Mouse (Mus musculus) thymus, postnatal 25 days (tissue): ENCODE results near the gene Ttc30a2.

Experiments
- DNase-seq: peaks from one replicate; pipeline ENCODE4 v3.0.0; 2022

The Ttc30a2 gene

DNA sequence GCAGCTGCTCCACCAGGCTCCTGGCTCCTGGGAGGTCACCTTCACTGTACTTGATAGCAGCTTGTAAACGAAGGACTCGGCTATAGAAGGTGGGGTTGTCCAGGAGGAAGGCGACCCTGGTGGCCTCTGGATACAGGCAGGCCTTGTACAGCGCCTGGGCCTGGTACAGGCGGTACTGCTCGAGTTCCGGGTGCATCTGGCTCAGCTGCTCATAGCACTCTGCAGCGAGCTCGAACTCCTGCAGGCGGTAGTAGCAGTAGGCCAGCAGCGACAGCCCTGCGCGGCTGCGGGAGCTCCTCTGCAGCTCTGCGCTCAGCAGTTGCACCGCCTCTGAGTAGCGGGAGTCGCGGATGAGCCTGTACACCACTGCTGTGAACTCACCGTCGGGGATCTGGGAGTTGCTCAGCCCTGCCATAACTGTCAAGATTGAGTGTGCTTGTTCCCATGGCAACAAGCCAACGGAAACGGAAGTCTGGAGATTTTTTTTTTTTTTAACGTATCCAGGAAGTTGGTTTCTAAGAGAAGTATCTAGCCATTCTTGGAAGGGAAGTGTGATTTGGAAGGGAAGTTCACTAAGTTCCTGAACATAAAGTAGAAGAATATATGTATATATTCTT, at the start of gene Ttc30a2:
Gene Ttc30a2 (minus strand): TSS at position 419 of the 617 bp plus-strand sequence.
- peak; percentile 11 for DNase-seq

GRCm38 (mm10) chr2:76016890-76017289, 38.9 kb upstream of the Ttc30a2 start:
- no peak for DNase-seq

- DNase-seq: no peak
Measured at GRCm38 (mm10) chr2:76016136-76016535, 38.2 kb upstream of the Ttc30a2 start.

DNA sequence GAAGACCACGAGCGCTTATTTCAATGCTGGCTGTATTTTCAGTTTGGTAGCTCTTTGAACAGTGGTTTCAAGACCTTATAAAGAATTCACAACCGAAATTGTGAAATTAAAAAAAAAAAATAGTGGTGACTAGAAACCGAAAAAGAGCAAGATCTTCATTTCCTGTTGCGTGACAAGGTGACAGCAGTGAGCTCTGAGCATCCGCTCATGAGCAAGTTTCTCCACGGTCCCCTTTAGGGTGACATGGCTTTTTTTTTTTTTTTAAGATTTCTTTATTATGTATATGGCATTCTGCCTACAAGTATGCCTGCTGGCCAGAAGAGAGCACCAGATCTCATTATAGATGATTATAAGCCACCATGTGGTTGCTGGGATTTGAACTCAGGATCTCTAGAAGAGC, 37.5 kb upstream of the Ttc30a2 start:
- no peak for DNase-seq

DNA sequence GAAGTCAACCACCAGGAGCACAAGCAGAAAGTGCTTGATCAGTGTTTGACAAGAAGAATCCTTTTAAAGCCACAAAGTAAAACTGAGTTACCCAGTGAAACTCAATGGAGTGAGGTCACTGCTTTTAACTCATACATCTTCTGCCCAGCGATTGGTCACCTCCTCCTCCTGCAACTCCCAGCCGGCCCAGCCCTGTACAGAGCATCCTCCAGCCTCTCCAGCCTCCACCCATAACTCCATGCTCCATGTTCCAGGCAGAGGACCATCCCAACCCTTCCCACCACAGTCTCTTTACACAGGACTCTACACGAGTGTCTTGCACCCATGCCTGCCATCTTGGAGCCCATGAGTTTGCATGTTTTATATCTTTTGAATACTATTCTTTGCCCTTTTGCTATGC, 36.7 kb upstream of the Ttc30a2 start:
- DNase-seq: no peak

DNA sequence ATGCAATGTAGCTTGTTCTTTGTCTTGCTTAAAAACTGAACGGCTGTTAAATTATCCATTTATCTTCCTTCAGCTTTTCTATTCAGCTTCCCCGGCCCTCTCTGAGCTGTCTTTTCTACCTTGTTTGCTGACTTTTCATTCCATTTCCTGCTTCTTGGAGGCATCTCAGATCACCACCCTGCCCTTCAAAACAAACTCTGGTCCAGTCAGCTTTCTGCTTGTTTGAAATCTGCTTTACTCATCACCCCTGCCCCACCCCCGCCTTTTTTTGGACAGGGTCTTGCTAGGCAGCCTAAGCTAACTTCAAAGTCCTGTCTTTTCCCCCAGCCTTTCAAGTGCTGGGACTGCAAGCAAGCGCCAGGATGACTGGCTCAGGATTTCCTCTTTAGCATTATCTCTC, 28.2 kb upstream of the Ttc30a2 start:
- DNase-seq: no peak

GRCm38 (mm10) chr2:76002899-76003298, 24.9 kb upstream of the Ttc30a2 start:
- no peak for DNase-seq

GRCm38 (mm10) chr2:76001392-76001791, 23.4 kb upstream of the Ttc30a2 start:
- peak; percentile 69 for DNase-seq

- no peak for DNase-seq
Measured at GRCm38 (mm10) chr2:75999636-76000035, 21.7 kb upstream of the Ttc30a2 start.

- no peak for DNase-seq
Measured at GRCm38 (mm10) chr2:75998692-75999091, 20.7 kb upstream of the Ttc30a2 start.

GRCm38 (mm10) chr2:75997726-75998125, 19.8 kb upstream of the Ttc30a2 start:
- no peak for DNase-seq

DNA sequence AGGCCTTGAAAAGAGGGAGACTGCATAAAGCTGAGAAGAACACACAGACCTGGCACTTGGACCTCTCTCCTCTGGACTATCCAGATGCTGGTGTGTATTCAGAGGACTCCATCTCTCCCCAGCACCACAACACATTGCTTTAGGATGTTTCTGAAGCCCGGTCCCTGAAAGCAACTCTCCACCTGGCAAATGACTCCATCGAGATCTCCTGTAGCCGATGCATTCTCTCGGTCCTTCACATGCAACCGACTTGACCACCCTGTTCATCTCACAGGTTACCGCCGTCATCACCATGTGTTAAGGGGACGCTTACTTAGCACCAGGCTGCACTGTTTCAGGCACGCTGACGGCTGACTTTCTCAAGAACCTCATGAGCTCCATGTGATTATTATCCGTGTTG, 16.9 kb upstream of the Ttc30a2 start:
- no peak for DNase-seq

DNA sequence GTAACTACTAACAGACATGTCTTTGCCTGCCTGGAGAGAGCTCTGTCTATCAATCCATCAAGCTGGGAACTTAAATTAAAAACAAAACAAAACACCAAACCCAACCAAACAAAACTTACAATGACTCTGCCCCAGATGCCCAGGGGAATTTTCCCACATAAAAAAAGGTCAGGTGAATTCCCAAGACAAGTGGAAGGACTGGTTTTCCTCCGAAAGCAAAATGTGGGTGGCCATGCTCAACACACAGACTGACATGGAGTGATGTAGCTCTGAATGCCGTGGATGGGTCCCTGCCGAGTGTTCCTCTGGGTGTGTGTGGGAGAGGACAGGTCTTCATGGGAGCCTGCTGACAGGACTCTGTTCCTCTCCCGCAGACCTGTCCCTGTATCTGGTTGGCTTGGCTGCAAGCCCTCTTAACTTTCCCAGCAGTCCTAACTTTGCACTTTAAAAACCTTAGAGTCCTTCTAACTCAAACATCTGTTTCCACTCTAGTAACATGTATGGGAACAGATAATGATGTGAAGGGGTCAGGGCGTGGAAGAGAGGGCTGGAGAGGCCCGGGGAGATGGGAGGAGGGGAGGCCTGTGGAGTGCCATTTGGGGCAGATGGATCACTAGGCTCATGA, 13.7 kb upstream of the Ttc30a2 start:
- DNase-seq: no peak

DNA sequence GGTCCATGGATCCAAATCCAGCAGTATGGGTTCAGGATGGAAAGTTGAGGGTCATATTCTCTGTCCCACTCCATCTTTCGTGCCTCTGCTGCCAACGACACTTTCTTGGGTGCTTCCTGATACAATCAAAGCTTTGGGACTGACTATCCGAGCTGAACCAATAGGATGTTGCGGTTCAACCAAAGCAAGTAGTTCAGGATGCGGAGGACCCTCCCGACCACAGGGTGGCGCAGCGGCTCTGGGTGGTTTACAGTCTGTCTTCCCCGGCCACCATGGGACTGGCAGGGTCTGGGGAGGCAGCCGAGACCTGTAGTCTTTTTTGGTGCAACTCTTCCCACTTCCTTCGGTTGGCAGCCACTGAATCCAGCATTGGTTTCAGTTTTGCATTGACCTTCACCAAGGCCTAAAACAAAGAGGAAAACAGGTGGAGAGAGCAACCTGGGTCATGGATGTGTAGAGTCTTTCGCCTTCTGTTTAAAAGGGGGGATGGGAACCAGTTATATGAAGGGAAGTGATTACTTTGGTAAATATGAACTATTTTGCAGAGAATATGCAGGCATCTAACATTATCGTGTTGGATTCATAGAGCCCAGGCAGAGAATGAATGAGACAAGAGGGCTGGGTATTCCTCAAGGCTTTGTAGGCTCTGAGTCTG, 13.0 kb upstream of the Ttc30a2 start:
- DNase-seq: peak; percentile 73

DNA sequence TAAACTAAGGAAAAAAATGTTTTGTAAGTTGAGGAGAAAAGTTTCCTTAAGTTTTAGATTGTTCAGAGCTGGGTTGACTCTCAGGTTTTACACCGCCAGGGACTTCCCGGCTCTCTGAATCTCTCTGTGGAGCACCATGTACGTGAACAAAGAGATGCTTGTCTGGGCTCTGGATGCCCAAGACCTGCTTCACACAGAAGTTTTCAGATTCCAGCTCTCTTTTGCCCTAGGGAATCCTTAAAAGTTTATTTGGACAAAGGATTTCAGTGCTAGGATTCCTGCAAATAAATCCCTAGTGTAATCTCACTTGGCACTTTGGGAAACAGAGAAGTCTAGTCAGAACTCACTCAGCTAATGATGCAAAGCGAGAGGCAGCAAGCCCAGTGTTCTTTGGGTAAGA, 11.7 kb upstream of the Ttc30a2 start:
- DNase-seq: no peak

DNA sequence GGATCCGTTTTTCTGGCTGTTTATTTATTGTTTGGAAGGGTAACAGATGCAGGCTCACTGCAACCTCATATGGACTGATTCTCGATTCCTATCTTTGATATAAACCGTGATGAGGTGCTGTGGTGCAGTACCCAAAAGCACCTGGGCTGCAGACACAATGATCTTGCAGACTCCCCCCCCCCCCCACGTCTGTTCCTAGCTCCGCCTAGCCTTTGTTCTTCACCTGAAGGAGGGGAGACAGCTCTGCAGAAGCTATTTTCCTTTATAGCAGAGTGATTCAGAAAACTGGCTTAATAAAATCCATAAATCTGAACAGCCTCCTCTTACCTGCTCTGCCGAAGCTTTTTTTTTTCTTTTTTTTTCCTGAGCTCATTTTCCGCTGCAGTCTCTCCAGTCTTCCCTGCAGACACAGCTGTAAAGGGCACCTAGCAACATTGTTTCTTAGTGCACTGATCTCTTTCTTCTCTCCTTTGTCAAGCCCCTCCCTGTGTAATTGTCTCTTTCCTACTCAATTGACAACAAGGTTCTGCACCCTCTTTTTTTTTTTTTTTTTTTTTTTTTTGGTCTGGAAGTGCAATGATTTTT, 10.9 kb upstream of the Ttc30a2 start:
- DNase-seq: no peak

DNA sequence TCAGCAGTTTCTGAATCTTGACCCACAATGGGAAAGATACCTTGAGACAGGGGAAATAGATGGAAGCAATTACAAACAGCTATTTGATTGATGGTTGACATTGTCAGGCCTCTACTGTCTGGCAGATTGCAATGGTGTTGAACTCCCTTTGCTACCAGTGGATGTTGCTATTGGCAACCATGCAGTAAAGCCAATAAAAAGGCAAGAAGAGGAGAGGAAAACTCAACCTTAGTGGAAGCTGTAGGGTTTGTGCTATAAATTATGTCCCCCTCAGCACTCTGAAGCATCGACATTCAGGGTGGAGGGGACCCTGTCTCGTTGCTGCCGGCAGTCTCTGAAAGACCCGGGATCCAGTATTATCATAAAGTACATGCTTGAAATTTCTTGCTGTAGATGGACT, 10.4 kb upstream of the Ttc30a2 start:
- no peak for DNase-seq

- no peak for DNase-seq
Measured at GRCm38 (mm10) chr2:75987739-75988138, 9.8 kb upstream of the Ttc30a2 start.

DNA sequence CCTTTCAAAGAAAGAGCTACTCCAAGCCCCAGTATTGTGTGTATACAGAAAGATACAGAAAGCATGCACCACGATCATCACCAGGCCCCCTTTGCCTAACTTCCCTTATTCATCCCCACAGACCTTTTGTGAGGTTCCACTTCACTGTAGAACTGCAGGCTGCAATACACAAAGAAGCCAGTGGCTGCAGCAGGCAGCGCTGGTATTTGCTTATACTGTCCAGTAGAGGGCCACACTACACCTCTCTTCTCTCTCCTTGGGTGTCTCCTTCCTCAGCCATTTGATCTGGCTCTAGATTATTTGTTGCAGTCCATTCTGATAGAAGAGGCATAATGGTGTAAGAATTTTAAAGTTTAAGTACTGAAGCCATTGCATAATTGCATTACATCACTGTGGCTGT, 7.2 kb upstream of the Ttc30a2 start:
- DNase-seq: peak; percentile 46

GRCm38 (mm10) chr2:75983847-75984246, 5.9 kb upstream of the Ttc30a2 start:
- no peak for DNase-seq

DNA sequence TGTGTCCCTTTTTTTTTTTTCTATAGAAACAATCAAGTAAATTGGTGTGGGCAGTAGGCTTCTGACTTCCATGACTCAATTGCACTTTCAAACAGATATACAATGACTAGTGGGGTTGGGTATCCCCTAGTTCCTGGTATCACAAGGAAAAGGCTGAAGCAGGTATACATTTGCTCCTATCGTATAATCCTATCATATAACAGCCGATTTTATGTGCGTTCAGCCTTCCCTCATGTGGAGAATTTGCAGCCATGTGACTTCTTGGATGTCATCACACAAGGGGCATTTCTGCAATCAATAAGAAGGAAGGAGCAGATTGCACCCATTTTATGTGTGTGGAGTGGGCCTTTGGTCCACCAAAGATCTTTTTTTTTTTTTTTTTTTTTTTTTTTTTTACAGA, 5.1 kb upstream of the Ttc30a2 start:
- no peak for DNase-seq

DNA sequence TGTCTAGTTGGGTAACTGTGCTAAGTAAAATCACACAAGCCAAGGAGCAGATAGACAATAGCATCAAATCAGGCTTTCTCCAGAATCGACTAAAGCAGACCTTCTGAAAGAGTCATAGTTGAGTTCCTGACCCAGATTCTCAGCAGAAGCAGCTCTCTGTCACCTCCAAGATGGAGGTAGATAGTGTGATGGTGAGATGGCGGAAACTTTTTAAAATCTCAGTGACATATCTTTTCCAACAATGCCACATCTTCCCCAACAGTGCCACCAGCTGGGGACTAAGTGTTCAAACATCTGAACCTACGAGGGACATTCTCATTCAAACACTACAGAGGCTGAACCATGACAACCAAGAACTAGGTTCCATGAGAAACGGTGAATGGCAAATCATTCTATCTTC, 4.7 kb upstream of the Ttc30a2 start:
- DNase-seq: no peak

- DNase-seq: peak; percentile 76
Measured at GRCm38 (mm10) chr2:75981440-75982081, 3.6 kb upstream of the Ttc30a2 start, which contains the start of gene Ttc30a1. Gene Ttc30a1, minus strand, starts transcription at chr2:75981967.
